Mouse (Mus musculus) liver, adult (tissue): ENCODE results near the gene Cript.

ENCODE experiments used
- GATA4 ChIP-seq: IDR thresholded peaks from 2 replicates; pipeline ENCODE4 v1.6.1; 2014; ENCODE audit warnings: mild to moderate bottlenecking, low read length; ENCODE audit not compliant: insufficient replicate concordance

The Cript gene

DNA sequence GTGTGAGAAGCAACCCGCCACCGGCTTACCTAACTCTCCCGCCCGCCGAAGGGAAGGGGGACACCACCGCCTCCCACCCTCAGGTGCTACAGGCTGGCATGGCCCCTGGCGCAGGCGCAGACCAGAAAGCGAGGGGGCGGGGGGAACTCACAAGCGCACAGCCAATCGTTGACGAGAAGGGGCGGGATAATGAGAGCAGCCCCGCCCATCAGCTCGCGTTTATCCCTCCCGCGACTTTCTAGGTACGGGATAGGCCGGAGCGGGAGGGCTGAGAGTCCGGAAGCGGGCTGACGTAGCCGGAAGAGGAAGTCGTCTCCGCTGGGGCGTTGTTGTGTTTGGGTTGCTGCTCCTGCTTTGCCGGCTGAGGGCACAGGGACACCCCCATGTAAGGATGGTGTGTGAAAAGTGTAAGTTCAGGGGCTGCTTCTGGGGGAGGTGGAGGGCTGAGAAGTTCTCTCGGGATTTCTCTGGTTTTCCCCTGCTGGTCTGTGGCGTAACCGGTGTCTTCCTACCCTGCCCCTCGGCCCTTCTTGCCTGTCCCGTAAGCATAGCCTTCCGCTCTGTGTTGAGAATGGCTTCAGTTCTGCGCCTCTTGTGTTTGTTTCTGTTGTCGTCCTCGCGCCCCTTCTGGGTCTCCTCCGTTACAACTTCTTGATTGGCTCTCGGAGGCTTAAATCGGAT is at the start of gene Cript, which contains the start of gene Pigf:
Gene Cript, plus strand, starts transcription at position 282 of the 681 bp plus-strand sequence.
Gene Pigf, minus strand, starts transcription at position 138 of the 681 bp plus-strand sequence.
- no peak for TF ChIP-seq GATA4

- no peak for TF ChIP-seq GATA4
Observed at GRCm38 (mm10) chr17:86976387-86976786, 49.0 kb upstream of the Cript start.

DNA sequence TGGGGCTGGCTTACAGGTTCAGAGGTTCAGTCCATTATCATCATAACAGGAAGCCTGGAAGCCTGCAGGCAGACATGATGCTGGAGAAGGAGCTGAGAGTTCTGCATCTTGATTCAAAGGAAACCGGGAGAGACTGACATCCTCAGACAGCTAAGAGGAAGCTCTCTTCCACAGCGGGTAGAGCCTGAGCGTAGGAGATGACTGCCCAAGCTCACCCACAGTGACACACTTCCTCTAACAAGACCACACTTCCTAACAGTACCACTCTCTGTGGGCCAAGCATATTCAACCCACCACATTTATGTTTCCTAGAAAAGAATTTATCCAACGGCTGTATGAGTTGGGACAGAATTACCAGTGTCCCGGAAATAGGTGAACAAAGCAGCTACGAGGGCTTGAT is 46.9 kb upstream of the Cript start:
- no peak for TF ChIP-seq GATA4

- no peak for TF ChIP-seq GATA4
Observed at GRCm38 (mm10) chr17:86981205-86981604, 44.1 kb upstream of the Cript start.

DNA sequence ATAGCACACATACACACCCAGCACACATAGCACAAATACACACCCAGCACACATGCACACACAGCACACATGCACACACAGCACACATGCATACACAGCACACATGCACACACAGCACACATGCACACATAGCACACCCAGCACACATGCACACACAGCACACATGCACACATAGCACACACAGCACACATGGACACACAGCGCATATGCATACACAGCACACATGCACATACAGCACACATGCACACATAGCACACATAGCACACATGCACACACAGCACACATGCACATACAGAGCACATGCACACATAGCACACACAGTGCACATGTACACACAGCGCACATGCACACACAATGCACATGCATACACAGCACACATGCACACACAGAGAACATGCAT is 43.6 kb upstream of the Cript start:
- TF ChIP-seq GATA4: no peak

- TF ChIP-seq GATA4: no peak
Observed at GRCm38 (mm10) chr17:86982497-86982896, 42.9 kb upstream of the Cript start.

DNA sequence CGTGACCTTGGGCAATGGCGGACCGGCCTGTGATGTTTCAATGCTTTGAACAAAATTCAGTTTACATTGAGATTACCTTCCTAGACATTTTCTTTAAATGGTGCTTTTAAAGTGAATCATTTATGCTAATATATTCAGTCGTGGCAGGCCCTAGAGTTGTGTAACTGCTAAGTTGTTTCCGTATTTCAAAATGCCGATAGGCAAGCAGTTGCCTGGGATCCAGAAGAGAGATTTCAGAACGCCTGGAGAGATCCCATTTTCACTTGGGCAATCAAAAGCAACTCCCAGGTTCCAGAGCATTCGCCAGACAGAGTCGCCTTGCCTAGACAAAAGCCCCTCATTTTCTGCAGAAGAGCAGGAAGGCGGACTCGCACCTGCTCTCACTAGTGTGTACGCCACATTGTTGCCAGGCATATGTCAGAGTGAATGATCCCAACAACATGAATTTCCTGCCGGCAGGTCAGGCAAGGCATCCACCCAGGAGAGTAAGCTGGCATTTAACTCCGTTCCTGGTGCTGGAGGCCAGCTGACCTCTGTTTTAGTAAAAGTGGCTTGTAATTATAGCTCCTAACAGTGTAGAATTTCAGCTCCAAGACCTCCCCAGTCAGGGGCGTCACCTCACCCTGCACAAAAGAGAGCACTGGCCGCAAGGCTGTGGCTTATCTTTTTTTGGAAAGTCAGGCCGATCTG is 38.8 kb upstream of the Cript start:
- TF ChIP-seq GATA4: no peak

GRCm38 (mm10) chr17:86988161-86988560 is 37.2 kb upstream of the Cript start:
- no peak for TF ChIP-seq GATA4

GRCm38 (mm10) chr17:86988601-86989184 is 36.7 kb upstream of the Cript start:
- TF ChIP-seq GATA4: no peak

- no peak for TF ChIP-seq GATA4
Observed at GRCm38 (mm10) chr17:86991306-86991705, 34.0 kb upstream of the Cript start.

DNA sequence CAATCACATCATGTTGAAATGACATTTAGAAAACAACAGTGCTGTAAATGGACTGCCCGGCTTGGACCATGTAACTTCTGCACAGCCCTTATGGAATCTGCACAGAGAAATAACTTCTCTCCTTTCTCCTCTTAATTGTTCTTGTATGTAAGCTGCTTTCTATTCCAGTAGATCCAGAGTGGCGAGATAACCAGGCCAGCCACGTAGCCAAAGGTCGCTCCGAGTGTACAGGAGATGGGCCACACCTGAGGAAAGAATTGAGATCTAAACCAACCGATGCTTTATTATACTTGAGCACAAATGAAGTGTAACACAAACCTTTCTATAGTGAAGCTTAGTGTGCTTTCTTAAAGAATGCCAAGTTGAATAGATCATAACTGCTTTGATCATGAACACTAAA is 28.0 kb upstream of the Cript start:
- no peak for TF ChIP-seq GATA4

- TF ChIP-seq GATA4: no peak
Observed at GRCm38 (mm10) chr17:87008950-87009349, 16.4 kb upstream of the Cript start.

GRCm38 (mm10) chr17:87011301-87012019 is 13.9 kb upstream of the Cript start:
- TF ChIP-seq GATA4: no peak

DNA sequence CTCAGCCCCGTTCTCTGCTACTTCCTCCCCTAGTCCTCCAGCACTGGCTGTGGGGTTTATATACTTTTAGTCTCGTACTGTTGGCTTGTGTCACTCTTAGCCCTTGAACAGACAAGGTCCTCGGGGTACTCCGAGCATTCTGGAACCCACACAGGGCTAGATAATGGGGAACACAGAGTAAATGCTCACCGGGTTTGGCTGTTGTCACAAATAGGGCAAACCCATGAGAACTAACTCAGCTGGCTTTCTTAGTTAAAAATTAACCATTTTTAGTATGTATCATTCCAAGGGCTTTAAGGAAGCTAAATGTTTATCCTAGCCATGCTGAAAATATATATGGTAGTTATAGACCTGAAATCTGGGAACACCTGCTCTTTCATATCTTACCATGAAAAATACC is 5.7 kb upstream of the Cript start:
- TF ChIP-seq GATA4: no peak

DNA sequence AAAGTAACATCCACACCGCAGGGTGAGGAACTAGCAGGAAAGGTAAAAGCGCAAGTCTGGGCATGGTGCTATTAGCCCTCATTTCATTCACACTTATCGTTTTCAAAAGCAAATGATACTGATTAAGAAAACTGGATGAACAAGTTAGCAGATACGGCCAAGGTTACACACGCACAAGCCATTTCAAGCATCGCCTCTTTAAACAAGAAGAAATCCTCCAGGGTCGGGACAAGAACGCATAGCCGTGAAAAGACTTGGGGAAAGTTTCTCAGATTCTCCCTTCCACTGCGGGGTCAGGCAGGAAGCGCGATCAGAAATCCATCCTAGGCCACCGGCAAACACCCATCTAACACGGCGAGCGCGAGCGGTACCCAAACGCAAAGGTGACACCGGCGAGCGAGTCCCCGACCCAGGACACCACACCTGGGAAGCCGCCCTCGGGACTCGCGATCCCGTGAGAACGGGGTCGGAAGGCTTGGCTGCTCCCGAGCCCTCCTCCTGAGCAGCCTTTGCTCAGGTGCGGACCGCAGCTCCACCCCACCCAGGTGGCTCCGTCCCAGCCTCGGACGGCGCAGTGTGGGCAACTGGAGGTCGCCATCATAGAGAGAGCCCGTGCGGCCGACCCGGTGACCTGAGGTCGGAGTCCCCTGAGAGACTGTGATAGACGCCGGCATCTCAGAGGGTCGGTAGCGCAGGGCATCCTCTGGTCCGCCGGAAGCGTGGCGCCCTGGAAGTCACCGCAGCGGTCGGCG is 683 bp upstream of the Cript start:
- no peak for TF ChIP-seq GATA4
